Mouse (Mus musculus) central nervous system, embryonic 14 days (tissue): ENCODE results near the gene Tmem136. TPM values are rescaled to one million over a fixed set of nuclear protein-coding genes. Genes with fewer than 3 reads are reported as not detected.

Experiments used
- polyA plus RNA-seq: library from polyadenylated mRNA; depleted of rRNA; stranded (reverse); fragments of >200 nt; gene quantifications from 2 replicates; pipeline ENCODE4 v1.2.3, GENCODE M21; 2012; rRNA removed

Gene Tmem136
- polyA plus RNA-seq, result 25.5 and 26.7 TPM in 2 replicates

DNA sequence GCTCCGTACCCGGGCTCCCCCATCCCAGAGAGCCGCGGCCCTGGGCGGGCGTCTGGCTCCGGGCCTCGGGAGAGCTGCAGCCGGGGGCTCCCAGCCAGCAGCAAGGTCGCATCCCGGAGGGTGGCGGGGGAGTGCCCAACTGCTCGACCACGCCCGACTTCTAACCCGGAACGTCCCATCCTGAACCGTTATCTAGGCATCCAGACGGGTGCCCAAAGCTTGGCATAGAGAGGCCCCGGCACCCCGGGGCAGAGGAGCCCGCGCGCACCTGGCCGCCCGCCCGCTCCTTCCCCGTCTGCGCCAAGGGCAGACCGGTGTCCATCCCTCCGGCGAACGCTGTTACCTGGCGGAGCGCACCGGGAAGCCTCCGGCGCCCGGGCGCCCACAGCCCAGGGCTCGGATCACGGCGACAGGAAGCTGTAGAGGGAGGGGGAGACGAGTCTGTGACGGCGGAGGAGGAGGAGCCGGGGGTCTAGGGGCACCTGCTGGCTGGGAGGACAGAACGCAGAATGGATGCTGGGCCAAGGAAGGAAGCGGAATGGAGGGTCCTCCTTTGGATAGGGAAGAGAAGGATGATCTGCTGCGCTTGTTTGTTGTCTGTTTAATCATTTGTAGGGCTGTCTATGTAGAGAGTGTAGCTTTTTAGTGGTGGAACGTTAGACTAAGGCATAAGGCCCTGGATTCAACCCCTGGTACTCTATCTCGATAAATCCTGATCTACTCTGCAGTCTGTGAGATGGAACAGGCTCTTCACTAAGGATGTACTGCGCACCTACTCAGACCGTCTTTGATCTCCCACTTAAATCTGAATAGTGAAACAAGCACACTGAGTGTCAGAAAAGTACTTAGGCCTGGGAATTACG, at the start of gene Tmem136:
Gene Tmem136, minus strand, starts transcription at position 437 of the 863 bp plus-strand sequence.

DNA sequence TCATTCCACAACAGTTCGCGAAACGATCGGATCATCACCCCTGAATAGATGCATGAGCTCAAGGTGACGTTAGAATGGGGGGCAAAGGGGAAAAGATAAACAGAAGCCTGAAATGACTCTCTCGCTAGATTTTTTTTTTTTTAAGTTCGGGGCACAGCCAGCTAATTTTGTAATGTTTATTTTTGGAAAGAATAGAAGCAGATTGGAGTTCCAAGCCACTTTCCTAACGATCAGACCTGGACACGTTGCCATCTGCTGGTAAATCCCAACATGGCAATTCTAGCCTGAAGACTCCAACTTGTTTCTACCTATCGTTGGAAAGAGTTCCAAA, 9.2 kb downstream of the Tmem136 start, which contains the start of gene Arhgef12:
Gene Arhgef12, minus strand, starts transcription at position 53 of the 331 bp plus-strand sequence.

Other genes starting within 250 kb of the Tmem136 start
- 4.5 and 6.4 TPM in 2 replicates for gene Grik4, start 172.1 kb downstream of the Tmem136 start, polyA plus RNA-seq
- gene Arhgef12, start 9.3 kb downstream of the Tmem136 start, polyA plus RNA-seq, result 40.8 and 41.4 TPM in 2 replicates
- 0.09 and 0.65 TPM in 2 replicates for gene Pou2f3, start 93.8 kb upstream of the Tmem136 start, polyA plus RNA-seq
- 16.2 and 41.9 TPM in 2 replicates for gene Oaf, start 123.3 kb upstream of the Tmem136 start, polyA plus RNA-seq
- 0.27 and 4.8 TPM in 2 replicates for gene Trim29, start 194.3 kb upstream of the Tmem136 start, polyA plus RNA-seq